Mouse (Mus musculus): ENCODE data around the gene Ldlr. TPM values are rescaled to one million over a fixed set of nuclear protein-coding genes. Genes with fewer than 3 reads are reported as not detected.

The Ldlr gene
- polyA plus RNA-seq, 1 experiment: 35.3 TPM

DNA sequence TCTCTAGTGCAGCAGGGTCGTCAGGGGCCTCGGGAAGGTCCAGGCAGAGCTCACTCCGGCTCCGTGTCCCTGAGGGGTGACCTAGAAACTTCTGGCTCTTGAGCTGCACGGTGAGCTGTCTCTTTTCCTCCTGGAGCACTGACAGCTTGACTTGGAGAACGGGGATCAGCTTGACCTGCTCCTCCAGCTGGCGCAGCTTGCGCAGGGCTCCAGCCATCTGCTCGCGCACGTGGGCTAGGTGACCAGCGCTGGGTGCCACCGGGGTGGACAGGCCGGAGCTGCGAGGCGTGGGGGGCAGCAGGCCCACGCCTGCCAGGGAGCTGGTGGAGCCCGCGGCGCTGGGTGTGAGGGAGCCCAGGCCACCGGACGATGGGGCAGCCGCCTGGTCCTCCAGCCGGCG is 71.6 kb downstream of the Ldlr start:
- no peak for TF ChIP-seq GATA1 (IDR thresholded peaks at IDR 0.05; ENCODE audit: low read length)

DNA sequence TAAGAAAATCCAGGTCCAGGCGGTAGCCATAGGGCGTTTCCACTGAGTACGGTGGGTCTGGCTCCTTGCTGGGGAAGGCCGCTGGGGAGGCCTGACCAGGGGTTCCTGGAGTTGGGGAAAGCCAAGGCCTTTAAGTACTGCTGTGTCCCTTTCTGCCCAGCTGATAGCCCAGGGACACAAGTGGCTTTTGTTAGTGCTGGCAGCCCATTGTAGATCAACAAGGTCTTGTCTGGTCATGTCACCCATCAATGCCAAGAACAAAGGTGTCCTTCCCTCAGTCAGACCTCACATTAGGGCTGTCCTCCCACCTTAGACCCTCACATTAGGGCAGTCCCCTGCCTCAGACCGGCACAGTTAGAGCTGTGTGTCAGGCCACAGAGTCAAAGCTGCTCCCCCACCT is 72.3 kb downstream of the Ldlr start:
- no peak for TF ChIP-seq GATA1 (IDR thresholded peaks at IDR 0.05; ENCODE audit: low read length)

DNA sequence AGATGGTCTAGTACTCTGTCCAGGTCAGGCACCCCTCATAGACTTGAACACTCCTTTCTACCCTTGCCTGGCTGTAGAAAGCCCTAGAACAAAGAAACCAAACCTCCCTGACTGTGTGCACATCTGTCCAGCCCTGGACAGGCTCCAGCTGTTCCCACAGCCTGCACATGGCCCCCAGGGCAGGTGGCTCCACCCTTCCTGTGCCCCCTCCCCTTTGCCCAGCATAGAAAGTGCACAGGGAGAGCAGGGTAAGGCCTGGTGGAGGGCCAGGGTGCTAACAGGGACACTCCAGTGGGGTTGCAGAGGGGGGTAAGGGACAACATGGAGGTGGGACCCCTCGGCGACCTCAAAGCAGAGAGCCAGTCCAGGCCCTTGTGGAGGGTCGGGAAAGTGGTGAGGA is 73.0 kb downstream of the Ldlr start:
- TF ChIP-seq GATA1 (IDR thresholded peaks at IDR 0.05; ENCODE audit: low read length): no peak

DNA sequence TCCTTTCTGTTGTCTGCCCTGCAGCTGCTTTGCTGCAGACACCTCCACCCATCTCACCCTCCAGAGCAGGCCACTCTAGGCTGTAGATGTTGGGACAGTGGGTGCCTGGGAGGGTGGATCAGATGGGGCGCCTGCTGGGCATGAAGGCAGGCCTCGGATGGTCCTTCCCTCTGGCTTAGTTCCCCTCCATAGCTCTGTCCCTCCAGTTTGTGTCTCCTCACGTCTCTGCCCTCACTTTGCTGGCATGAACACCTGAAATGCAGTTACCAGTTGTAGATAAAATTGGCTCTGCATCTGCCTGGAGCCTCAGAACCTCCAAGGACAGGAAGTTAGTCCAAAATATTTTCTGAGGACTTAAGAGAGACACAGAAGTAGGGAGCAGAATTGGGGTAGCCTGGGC is 73.6 kb downstream of the Ldlr start:
- TF ChIP-seq GATA1 (IDR thresholded peaks at IDR 0.05; ENCODE audit: low read length): no peak

DNA sequence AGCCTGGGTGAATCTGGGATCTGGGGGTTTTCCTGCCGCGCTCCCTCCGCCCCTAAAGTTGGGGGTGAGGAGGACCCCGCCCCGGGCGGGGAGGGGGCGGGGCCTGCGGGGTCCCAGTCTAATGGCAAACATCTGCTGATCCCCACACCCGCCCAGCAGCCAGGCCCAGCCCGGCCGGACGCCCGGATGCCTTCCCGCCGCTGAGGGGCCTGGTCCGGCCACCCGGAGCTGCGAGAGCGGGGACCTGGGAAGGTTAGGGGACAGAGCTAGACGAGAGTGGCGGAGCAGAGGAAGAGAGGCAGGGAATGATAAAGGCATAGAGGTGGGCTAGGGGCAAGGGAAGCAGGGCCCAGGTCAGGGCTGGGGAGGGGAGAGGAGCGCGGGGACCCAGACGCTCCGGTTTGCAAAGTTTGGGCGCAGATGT is 74.7 kb downstream of the Ldlr start:
- TF ChIP-seq GATA1 (IDR thresholded peaks at IDR 0.05; ENCODE audit: low read length): no peak

DNA sequence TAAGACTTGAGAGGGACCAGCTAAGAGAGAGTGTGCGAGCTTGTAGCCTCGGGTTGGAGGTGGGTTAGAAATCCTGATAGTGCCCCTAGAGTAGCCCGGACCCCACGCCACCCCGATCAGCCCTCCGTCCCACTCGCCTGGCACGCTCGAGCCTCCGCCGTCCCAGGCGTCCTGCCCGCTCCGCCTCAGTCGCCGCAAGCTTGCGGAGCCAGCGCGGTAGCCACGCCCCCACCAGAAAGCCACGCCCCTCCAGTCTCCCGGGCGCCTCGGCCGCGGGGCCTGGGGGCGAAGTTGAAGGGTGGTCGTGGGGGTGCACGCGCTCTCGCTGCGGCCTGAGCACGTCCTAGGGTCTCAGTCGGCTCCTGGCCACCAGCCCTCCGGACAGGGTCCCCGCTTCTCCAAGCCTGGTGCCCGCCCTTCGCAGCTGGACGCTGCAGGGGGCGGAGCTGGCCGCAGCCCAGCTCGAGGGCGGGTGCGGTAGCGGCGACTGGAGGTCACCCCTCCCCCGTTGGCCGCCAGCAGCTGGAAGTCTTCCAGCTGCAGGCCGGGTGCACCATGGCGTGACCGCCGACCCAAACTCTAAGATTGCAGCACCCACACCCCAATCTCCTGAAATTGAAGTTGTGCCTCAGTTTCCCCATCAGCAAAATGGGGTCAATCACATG is 75.2 kb downstream of the Ldlr start, which contains the start of gene Kank2:
Gene Kank2 (minus strand): TSS at position 400 of the 665 bp plus-strand sequence.
- TF ChIP-seq GATA1 (IDR thresholded peaks at IDR 0.05; ENCODE audit: low read length): no peak

DNA sequence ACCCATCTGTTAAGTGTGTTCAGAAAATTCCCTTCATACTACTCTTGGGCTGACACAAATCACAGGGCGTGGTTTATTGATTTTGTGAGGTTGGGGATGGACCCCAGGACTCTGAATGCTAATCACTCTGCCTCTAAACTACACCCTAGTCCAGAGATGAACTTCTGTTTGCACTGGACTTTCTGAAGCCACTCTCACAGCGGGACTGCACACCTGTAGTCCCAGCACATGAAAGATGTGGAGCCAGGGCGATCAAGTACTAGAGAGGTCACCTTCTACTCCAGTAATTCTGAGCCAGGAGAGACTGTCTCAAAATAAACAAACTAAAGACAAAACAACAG is 75.7 kb downstream of the Ldlr start:
- no peak for TF ChIP-seq GATA1 (IDR thresholded peaks at IDR 0.05; ENCODE audit: low read length)

Other genes with a start within 250 kb of the Ldlr start
- gene Tmed1, start 213.2 kb upstream of the Ldlr start, polyA plus RNA-seq (2012): 10.4 and 15.4 TPM in 2 replicates
- gene AB124611, start 197.3 kb upstream of the Ldlr start, polyA plus RNA-seq (2012): 0.53 and 0.54 TPM in 2 replicates
- gene Carm1, start 176.6 kb upstream of the Ldlr start, polyA plus RNA-seq (2012): 135 and 151 TPM in 2 replicates
- 17.9 and 24.7 TPM in 2 replicates for gene Timm29, start 130.8 kb upstream of the Ldlr start, polyA plus RNA-seq (2012)
- 3.3 and 4.6 TPM in 2 replicates for gene Yipf2, start 130.7 kb upstream of the Ldlr start, polyA plus RNA-seq (2012)
- gene Smarca4, start 107.3 kb upstream of the Ldlr start, polyA plus RNA-seq (2012): 259 and 283 TPM in 2 replicates
- gene Spc24, start 36.8 kb downstream of the Ldlr start, polyA plus RNA-seq (2012): 90.6 and 123 TPM in 2 replicates
- 0.01 and 0.04 TPM in 2 replicates for gene Kank2, start 75.3 kb downstream of the Ldlr start, polyA plus RNA-seq (2012)
- gene Angptl8, start 112.0 kb downstream of the Ldlr start, polyA plus RNA-seq (2012): not detected in 2 replicates
- gene Dock6, start 129.2 kb downstream of the Ldlr start, polyA plus RNA-seq (2012): 6.5 and 7.2 TPM in 2 replicates
- 7.7 and 15.2 TPM in 2 replicates for gene Rab3d, start 194.7 kb downstream of the Ldlr start, polyA plus RNA-seq (2012)
- 0.17 and 0.31 TPM in 2 replicates for gene Ccdc159, start 204.0 kb downstream of the Ldlr start, polyA plus RNA-seq (2012)
- gene Tmem205, start 204.1 kb downstream of the Ldlr start, polyA plus RNA-seq (2012): 13.3 and 18.6 TPM in 2 replicates
- gene Plppr2, start 213.6 kb downstream of the Ldlr start, polyA plus RNA-seq (2012): 3.6 and 5.0 TPM in 2 replicates
- gene Swsap1, start 232.3 kb downstream of the Ldlr start, polyA plus RNA-seq (2012): 15.1 and 19.9 TPM in 2 replicates
- gene Epor, start 240.0 kb downstream of the Ldlr start, polyA plus RNA-seq (2012): 159 and 199 TPM in 2 replicates

Data from G1E-ER4 (cell line).